Mouse (Mus musculus) embryonic facial prominence, embryonic 13.5 days (tissue): Measurements from ENCODE around the gene Rbms1. TPM values are rescaled to one million over a fixed set of nuclear protein-coding genes. Genes with fewer than 3 reads are reported as not detected.
A peak's percentile ranks its signal among the peaks of the same experiment; 100 is the strongest.

ENCODE experiments used
- ATAC-seq: fragments of 200-750 bp; cut with Nextera tagmentation; 2 replicates; pipeline ENCODE4 v1.8.0; 2017; ENCODE audit warnings: low read depth; ENCODE audit not compliant: insufficient number of reproducible peaks, insufficient read depth, low FRiP score, low TSS enrichment
- H3K27ac ChIP-seq: fragments of 300-500 bp; sonication (generic); 2 replicates; pipeline ENCODE4 v1.5.1; 2015; ENCODE audit warnings: moderate library complexity, mild to moderate bottlenecking, inconsistent platforms
- H3K27me3 ChIP-seq: fragments of 300-500 bp; sonication (generic); 2 replicates; pipeline ENCODE4 v1.6.1; 2015; ENCODE audit warnings: mild to moderate bottlenecking, inconsistent platforms
- H3K36me3 ChIP-seq: fragments of 300-500 bp; sonication (generic); 2 replicates; pipeline ENCODE4 v1.6.1; 2015; ENCODE audit warnings: mild to moderate bottlenecking, inconsistent platforms
- H3K4me1 ChIP-seq: fragments of 300-500 bp; sonication (generic); 2 replicates; pipeline ENCODE4 v1.6.1; 2015; ENCODE audit warnings: inconsistent platforms
- H3K4me2 ChIP-seq: fragments of 300-500 bp; sonication (generic); 2 replicates; pipeline ENCODE4 v1.6.1; 2015; ENCODE audit warnings: moderate library complexity, mild to moderate bottlenecking, inconsistent platforms
- H3K4me3 ChIP-seq: fragments of 300-500 bp; sonication (generic); 2 replicates; pipeline ENCODE4 v1.5.1; 2015; ENCODE audit warnings: mild to moderate bottlenecking, inconsistent platforms
- H3K9ac ChIP-seq: fragments of 300-500 bp; sonication (generic); 2 replicates; pipeline ENCODE4 v1.6.1; 2015; ENCODE audit warnings: mild to moderate bottlenecking, inconsistent platforms
- H3K9me3 ChIP-seq: fragments of 300-500 bp; sonication (generic); 2 replicates; pipeline ENCODE4 v1.6.1; 2016; ENCODE audit warnings: inconsistent platforms
- WGBS: fragments of 180-500 bp; shearing (Covaris S2); methylation state at CpG from one replicate; pipeline ENCODE4 v1.1.7; 2015; ENCODE audit warnings: mixed read lengths; 5-methylcytosine and 5-hydroxymethylcytosine counted together
- polyA plus RNA-seq: library from polyadenylated mRNA; unstranded; fragments of >200 nt; fragmentation: Nextera tagmentation; extraction: Ambion mirVana; gene quantifications from 2 replicates; pipeline ENCODE4 v1.2.1, GENCODE M21; 2015

Rbms1 gene
- polyA plus RNA-seq, 1 experiment from 2014 or later = 117 TPM

- WGBS = 19% methylated on average over 10 of the region's 10 CpGs
- peak; percentile 76 for ATAC-seq
- Histone ChIP-seq H3K9ac (no peak overlapping the region), H3K27ac (peak overlapping the region; percentile 74), H3K36me3 (peaks cover 25% of the 10 kb centered on the region), H3K4me1 (peaks cover 32% of the 10 kb centered on the region), H3K27me3 (no peaks in the 10 kb centered on the region), H3K9me3 (no peaks in the 10 kb centered on the region), H3K4me3 (no peak overlapping the region), H3K4me2 (peak overlapping the region; percentile 14)
Measured at GRCm38 (mm10) chr2:60786289-60786688, 176.7 kb downstream of the Rbms1 start.

GRCm38 (mm10) chr2:60774501-60774900, 188.5 kb downstream of the Rbms1 start:
- Histone ChIP-seq H3K9me3 (peaks cover 11% of the 10 kb centered on the region), H3K9ac (no peak overlapping the region), H3K27me3 (no peaks in the 10 kb centered on the region), H3K4me1 (peaks cover 11% of the 10 kb centered on the region; the same call in 1 of the 2 replicates), H3K36me3 (peaks cover 93% of the 10 kb centered on the region), H3K27ac (no peak overlapping the region), H3K4me2 (no peak overlapping the region), H3K4me3 (no peak overlapping the region)
- no peak for ATAC-seq
- WGBS = 33% methylated on average over 3 of the region's 3 CpGs

GRCm38 (mm10) chr2:60773592-60773991, 189.4 kb downstream of the Rbms1 start:
- peaks cover 11% of the 10 kb centered on the region for H3K9me3 ChIP-seq
- no peak overlapping the region for H3K4me3 ChIP-seq
- no peak overlapping the region for H3K9ac ChIP-seq
- peaks cover 11% of the 10 kb centered on the region; the same call in 1 of the 2 replicates for H3K4me1 ChIP-seq
- H3K4me2 ChIP-seq = no peak overlapping the region
- no peaks in the 10 kb centered on the region for H3K27me3 ChIP-seq
- ATAC-seq = no peak
- H3K27ac ChIP-seq = no peak overlapping the region
- 91% methylated on average over 5 of the region's 5 CpGs for WGBS
- peaks cover 92% of the 10 kb centered on the region for H3K36me3 ChIP-seq

GRCm38 (mm10) chr2:60766420-60766819, 196.6 kb downstream of the Rbms1 start:
- ATAC-seq = no peak
- H3K9me3 ChIP-seq = peaks cover 7% of the 10 kb centered on the region
- H3K4me1 ChIP-seq = no peaks in the 10 kb centered on the region
- H3K4me2 ChIP-seq = no peak overlapping the region
- no peak overlapping the region for H3K4me3 ChIP-seq
- no peak overlapping the region for H3K27ac ChIP-seq
- H3K36me3 ChIP-seq = peaks cover 78% of the 10 kb centered on the region
- no peaks in the 10 kb centered on the region for H3K27me3 ChIP-seq
- no peak overlapping the region for H3K9ac ChIP-seq
- 75% methylated on average over 8 of the region's 8 CpGs for WGBS

GRCm38 (mm10) chr2:60756218-60756617, 206.8 kb downstream of the Rbms1 start:
- peaks cover 68% of the 10 kb centered on the region for H3K36me3 ChIP-seq
- no peak for ATAC-seq

GRCm38 (mm10) chr2:60755101-60755500, 207.9 kb downstream of the Rbms1 start:
- no peak overlapping the region for H3K4me3 ChIP-seq
- no peak overlapping the region for H3K4me2 ChIP-seq
- H3K9ac ChIP-seq = no peak overlapping the region
- H3K9me3 ChIP-seq = no peaks in the 10 kb centered on the region
- H3K27ac ChIP-seq = no peak overlapping the region
- H3K36me3 ChIP-seq = peaks cover 62% of the 10 kb centered on the region
- WGBS = 98% methylated on average over 7 of the region's 7 CpGs
- no peak for ATAC-seq
- no peaks in the 10 kb centered on the region for H3K27me3 ChIP-seq
- no peaks in the 10 kb centered on the region for H3K4me1 ChIP-seq

More at GRCm38 (mm10) chr2:60756218-60756617, 206.8 kb downstream of the Rbms1 start:
- H3K27me3 ChIP-seq = no peaks in the 10 kb centered on the region
- H3K4me1 ChIP-seq = no peaks in the 10 kb centered on the region
- H3K27ac ChIP-seq = no peak overlapping the region
- no peaks in the 10 kb centered on the region for H3K9me3 ChIP-seq
- no peak overlapping the region for H3K4me3 ChIP-seq
- H3K4me2 ChIP-seq = no peak overlapping the region
- WGBS = 86% methylated on average over 9 of the region's 9 CpGs
- H3K9ac ChIP-seq = no peak overlapping the region

- H3K36me3 ChIP-seq = peaks cover 41% of the 10 kb centered on the region
- H3K4me3 ChIP-seq = no peak overlapping the region
- no peaks in the 10 kb centered on the region for H3K9me3 ChIP-seq
- no peak overlapping the region for H3K4me2 ChIP-seq
- H3K27ac ChIP-seq = no peak overlapping the region
- 94% methylated on average over 9 of the region's 9 CpGs for WGBS
- no peaks in the 10 kb centered on the region for H3K27me3 ChIP-seq
- no peak overlapping the region for H3K9ac ChIP-seq
- ATAC-seq = no peak
- no peaks in the 10 kb centered on the region; the same call in 1 of the 2 replicates for H3K4me1 ChIP-seq
Measured at GRCm38 (mm10) chr2:60751274-60751673, 211.7 kb downstream of the Rbms1 start.

- no peak overlapping the region for H3K4me2 ChIP-seq
- H3K4me3 ChIP-seq = no peak overlapping the region
- H3K36me3 ChIP-seq = peaks cover 34% of the 10 kb centered on the region
- no peak for ATAC-seq
- no peaks in the 10 kb centered on the region; the same call in 1 of the 2 replicates for H3K4me1 ChIP-seq
- no peak overlapping the region for H3K9ac ChIP-seq
- no peak overlapping the region for H3K27ac ChIP-seq
- H3K27me3 ChIP-seq = no peaks in the 10 kb centered on the region
- no peaks in the 10 kb centered on the region for H3K9me3 ChIP-seq
- WGBS = 75% methylated on average over 3 of the region's 3 CpGs
Measured at GRCm38 (mm10) chr2:60750591-60750990, 212.4 kb downstream of the Rbms1 start.

- H3K27ac ChIP-seq = no peak overlapping the region
- H3K4me3 ChIP-seq = no peak overlapping the region
- H3K9ac ChIP-seq = no peak overlapping the region
- no peaks in the 10 kb centered on the region; the same call in 1 of the 2 replicates for H3K4me1 ChIP-seq
- ATAC-seq = no peak
- peaks cover 18% of the 10 kb centered on the region for H3K36me3 ChIP-seq
- no peaks in the 10 kb centered on the region for H3K27me3 ChIP-seq
- no peak overlapping the region for H3K4me2 ChIP-seq
- WGBS = 80% methylated on average over 1 of the region's 1 CpGs
- no peaks in the 10 kb centered on the region for H3K9me3 ChIP-seq
Measured at GRCm38 (mm10) chr2:60748585-60748984, 214.4 kb downstream of the Rbms1 start.

GRCm38 (mm10) chr2:60747590-60747989, 215.4 kb downstream of the Rbms1 start:
- Histone ChIP-seq H3K4me3 (no peak overlapping the region), H3K4me2 (no peak overlapping the region), H3K27me3 (no peaks in the 10 kb centered on the region), H3K27ac (no peak overlapping the region), H3K9ac (no peak overlapping the region), H3K36me3 (peaks cover 9% of the 10 kb centered on the region), H3K4me1 (no peaks in the 10 kb centered on the region; the same call in 1 of the 2 replicates), H3K9me3 (no peaks in the 10 kb centered on the region)
- WGBS = 75% methylated on average over 3 of the region's 3 CpGs
- ATAC-seq = no peak

- 67% methylated on average over 3 of the region's 3 CpGs for WGBS
Measured at GRCm38 (mm10) chr2:60744674-60745073, 218.3 kb downstream of the Rbms1 start.

GRCm38 (mm10) chr2:60739389-60740137, 223.4 kb downstream of the Rbms1 start:
- no peak overlapping the region for H3K27ac ChIP-seq
- no peaks in the 10 kb centered on the region for H3K36me3 ChIP-seq
- 63% methylated on average over 10 of the region's 10 CpGs for WGBS
- H3K9ac ChIP-seq = no peak overlapping the region
- H3K4me2 ChIP-seq = no peak overlapping the region
- H3K27me3 ChIP-seq = no peaks in the 10 kb centered on the region
- no peak for ATAC-seq
- peaks cover 10% of the 10 kb centered on the region; the same call in 1 of the 2 replicates for H3K4me1 ChIP-seq
- no peak overlapping the region for H3K4me3 ChIP-seq
- no peaks in the 10 kb centered on the region for H3K9me3 ChIP-seq

More at GRCm38 (mm10) chr2:60744674-60745073, 218.3 kb downstream of the Rbms1 start:
- Histone ChIP-seq H3K27ac (no peak overlapping the region), H3K4me1 (peaks cover 1% of the 10 kb centered on the region), H3K4me2 (no peak overlapping the region), H3K36me3 (peaks cover 8% of the 10 kb centered on the region), H3K27me3 (no peaks in the 10 kb centered on the region), H3K9me3 (no peaks in the 10 kb centered on the region), H3K9ac (no peak overlapping the region), H3K4me3 (no peak overlapping the region)
- no peak for ATAC-seq
